Mouse (Mus musculus) heart, adult 2 months (tissue): ENCODE results near the gene Tmed8.

Experiments
- EP300 ChIP-seq: fragments of 200-500 bp; IDR thresholded peaks from 2 replicates; pipeline ENCODE4 v1.6.1; 2011; ENCODE audit warnings: low read depth, low read length, control low read depth; ENCODE audit not compliant: insufficient read depth
- POLR2A ChIP-seq: fragments of 200-500 bp; IDR thresholded peaks from 2 replicates; pipeline ENCODE4 v1.6.1; 2011; ENCODE audit warnings: mild to moderate bottlenecking, low read depth, low read length, control low read depth; ENCODE audit not compliant: insufficient read depth

DNA sequence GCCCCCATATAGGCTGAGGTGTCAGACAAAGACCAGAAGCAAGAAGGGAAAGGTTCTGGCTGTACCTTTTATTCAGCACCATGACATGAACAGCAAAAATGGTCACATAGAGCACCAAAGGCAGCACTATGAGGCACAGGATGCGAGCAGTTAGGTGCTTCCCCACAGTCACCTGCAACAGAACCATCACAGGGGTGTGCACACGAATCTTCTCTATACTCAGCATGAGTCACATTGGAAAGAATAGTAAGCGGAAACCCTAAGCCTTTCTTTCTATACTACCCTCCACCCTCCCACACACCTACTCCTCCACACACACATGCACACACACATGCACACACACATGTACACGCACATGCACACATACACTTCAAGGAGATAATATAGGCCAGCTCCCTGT, 70.0 kb downstream of the Tmed8 start:
- TF ChIP-seq EP300 (no peak), POLR2A (no peak)
